26 mouse cellular contexts compared by ENCODE assay signal in the genomic region with DNA sequence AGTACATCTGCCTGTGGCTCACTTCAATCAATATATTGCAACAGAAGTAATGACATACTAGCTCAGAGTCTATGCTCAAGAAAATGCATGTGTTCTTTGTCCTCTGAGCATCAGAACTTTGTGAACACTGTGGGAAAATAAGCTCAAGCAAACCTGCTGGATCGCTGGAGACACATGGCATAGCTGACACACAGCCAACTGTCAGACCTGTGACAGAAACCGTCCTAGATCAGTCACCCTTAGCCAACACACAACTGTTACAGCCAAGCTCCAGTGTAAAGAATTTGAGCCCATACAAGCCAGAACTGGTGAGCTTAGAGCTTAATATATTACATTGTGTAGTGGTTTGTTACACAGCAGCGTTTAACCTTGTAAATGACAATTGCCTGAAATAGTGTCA. TPM values are rescaled to one million over a fixed set of nuclear protein-coding genes. Genes with fewer than 3 reads are reported as not detected.
DNase-seq lines count a peak whose midpoint lies in the region; ATAC-seq lines count a peak whose summit lies in the region.
"Had no signal": no experiment of that assay in that cellular context is flagged by ENCODE, and none has a peak within 500 bp of the region (broad histone marks: within the 10 kb centered on the region; RNA-seq: fewer than 3 reads in every experiment).

No protein-coding gene starts in this region.

- ATAC-seq in cerebellum, adult (ENCODE audit: insufficient number of reproducible peaks, low FRiP score, low TSS enrichment) = peak; percentile 79
- ATAC-seq in CD4-positive, CD25-positive, alpha-beta regulatory T cell, adult 4 months = no peak
- ATAC-seq: forebrain, embryonic 16.5 days; inflammation-experienced regulatory T-cells, adult 6 months; midbrain, embryonic 15.5 days; Patski had no signal

- DNase-seq in cerebellum, postnatal 4 days (ENCODE audit: low spot score in 2 of 2) = no peak
- peak; percentile 47 for DNase-seq in cerebellum, adult 11-12 months
- peak; percentile 53 for DNase-seq in cerebellum, adult 9-11 months
- no peak for DNase-seq in retina, postnatal 1 day
- DNase-seq in adrenal gland, postnatal 25 days = no peak
- DNase-seq: adrenal gland, postnatal 36 days; gastrocnemius, postnatal 14 days; heart, postnatal 14 days; kidney, adult 11 months; kidney, postnatal 14 days; right cerebral cortex, adult 18-20 months; spleen, adult 18-20 months; thymus, postnatal 4 days had no signal

RNA-seq across cellular contexts. Expression of a gene that starts 45.1 kb away (rescaled TPM):
- total RNA-seq in adrenal gland, postnatal 25 days (2021) = 0.52 TPM in 1 of 2 replicates, not detected in the other
- polyA plus RNA-seq in CD4-positive, CD25-positive, alpha-beta regulatory T cell, adult 4 months (2017; shearing (Covaris generic)) = under 1 TPM in 1 of 2 experiments, not detected in 1; 0.12 TPM
- total RNA-seq: granulocyte monocyte progenitor cell, adult 5-6 weeks; megakaryocyte progenitor cell, adult 5-6 weeks; MEL had no signal
- polyA plus RNA-seq: erythroblast, embryonic 14.5 days; inflammation-experienced regulatory T-cells, adult 6 months; liver, embryonic 16.5 days; Patski; testis, adult 2 months; thymus, postnatal 0 days had no signal

Comparison
In these comparisons a context has a peak if more than half of its experiments do, and no peak if none do; other contexts are left out.
1. DNase-seq: peak in cerebellum, adult 11-12 months (single experiment) and cerebellum, adult 9-11 months (single experiment); none in cerebellum, postnatal 4 days (0 of 2), retina, postnatal 1 day (single experiment) and adrenal gland, postnatal 25 days (single experiment).